ENCODE assay signal across 25 mouse cellular contexts in genomic region chr9:9263543-9263942, GRCm38 (mm10). TPM values are rescaled to one million over a fixed set of nuclear protein-coding genes. Genes with fewer than 3 reads are reported as not detected.
DNase-seq lines count a peak whose midpoint lies in the region; ATAC-seq and TF ChIP-seq lines count a peak whose summit lies in the region.
"Had no signal": no experiment of that assay in that cellular context is flagged by ENCODE, and none has a peak within 500 bp of the region (broad histone marks: within the 10 kb centered on the region; RNA-seq: fewer than 3 reads in every experiment).

No protein-coding gene starts in this region.

- no peaks in the 10 kb centered on the region for H3K4me1 ChIP-seq in hindbrain, embryonic 14.5 days (replicated peaks; ENCODE audit: control insufficient read depth, insufficient read depth, low read length)
- no peaks in the 10 kb centered on the region for H3K4me1 ChIP-seq in hindbrain, embryonic 12.5 days
- H3K4me1 ChIP-seq in neural tube, embryonic 14.5 days (ENCODE audit: control insufficient read depth, insufficient read depth, low read length) = no peaks in the 10 kb centered on the region
- H3K4me1 ChIP-seq in neural tube, embryonic 15.5 days = no peaks in the 10 kb centered on the region
- H3K4me1 ChIP-seq in forebrain, embryonic 13.5 days = peaks cover 12% of the 10 kb centered on the region
- no peaks in the 10 kb centered on the region for H3K4me1 ChIP-seq in midbrain, embryonic 16.5 days (ENCODE audit: control insufficient read depth, insufficient read depth, low read length)
- H3K4me1 ChIP-seq in liver, postnatal 0 days (ENCODE audit: insufficient read depth) = no peaks in the 10 kb centered on the region
- H3K4me1 ChIP-seq in intestine, postnatal 0 days (replicated peaks; ENCODE audit: control insufficient read depth, insufficient read depth, low read length) = no peaks in the 10 kb centered on the region
- H3K4me1 ChIP-seq: heart, embryonic 12.5 days; kidney, embryonic 15.5 days; limb, embryonic 13.5 days; neural tube, embryonic 13.5 days had no signal

- no peak overlapping the region for H3K9ac ChIP-seq in hindbrain, embryonic 14.5 days
- no peak overlapping the region for H3K9ac ChIP-seq in hindbrain, embryonic 12.5 days
- no peak overlapping the region for H3K9ac ChIP-seq in neural tube, embryonic 14.5 days (replicated peaks; ENCODE audit: low read depth, low read length)
- no peak overlapping the region for H3K9ac ChIP-seq in neural tube, embryonic 15.5 days (replicated peaks)
- H3K9ac ChIP-seq in forebrain, embryonic 13.5 days = no peak overlapping the region
- H3K9ac ChIP-seq in midbrain, embryonic 16.5 days (ENCODE audit: low read depth, low read length) = no peak overlapping the region
- no peak overlapping the region for H3K9ac ChIP-seq in liver, postnatal 0 days (replicated peaks)
- H3K9ac ChIP-seq in intestine, postnatal 0 days (ENCODE audit: low read depth, low read length) = no peak overlapping the region
- H3K9ac ChIP-seq: heart, embryonic 12.5 days; kidney, embryonic 15.5 days; limb, embryonic 13.5 days; neural tube, embryonic 13.5 days had no signal

- no peaks in the 10 kb centered on the region for H3K27me3 ChIP-seq in hindbrain, embryonic 14.5 days (ENCODE audit: control insufficient read depth, insufficient read depth, low read length)
- no peaks in the 10 kb centered on the region for H3K27me3 ChIP-seq in hindbrain, embryonic 12.5 days
- H3K27me3 ChIP-seq in neural tube, embryonic 14.5 days (ENCODE audit: control insufficient read depth, insufficient read depth, low read length) = no peaks in the 10 kb centered on the region
- no peaks in the 10 kb centered on the region for H3K27me3 ChIP-seq in neural tube, embryonic 15.5 days (replicated peaks)
- no peaks in the 10 kb centered on the region for H3K27me3 ChIP-seq in forebrain, embryonic 13.5 days
- no peaks in the 10 kb centered on the region for H3K27me3 ChIP-seq in midbrain, embryonic 16.5 days (ENCODE audit: control insufficient read depth, insufficient read depth, low read depth, low read length)
- no peaks in the 10 kb centered on the region for H3K27me3 ChIP-seq in liver, postnatal 0 days (ENCODE audit: insufficient read depth, low read length)
- no peaks in the 10 kb centered on the region for H3K27me3 ChIP-seq in intestine, postnatal 0 days (replicated peaks; ENCODE audit: control insufficient read depth, insufficient read depth, low read length)
- H3K27me3 ChIP-seq: heart, embryonic 12.5 days; kidney, embryonic 15.5 days; limb, embryonic 13.5 days; neural tube, embryonic 13.5 days had no signal

- no peak overlapping the region for H3K4me2 ChIP-seq in hindbrain, embryonic 14.5 days (replicated peaks)
- no peak overlapping the region for H3K4me2 ChIP-seq in hindbrain, embryonic 12.5 days (replicated peaks)
- H3K4me2 ChIP-seq in neural tube, embryonic 14.5 days (ENCODE audit: low read depth, low read length) = no peak overlapping the region
- no peak overlapping the region for H3K4me2 ChIP-seq in neural tube, embryonic 15.5 days
- H3K4me2 ChIP-seq in forebrain, embryonic 13.5 days = no peak overlapping the region
- no peak overlapping the region for H3K4me2 ChIP-seq in midbrain, embryonic 16.5 days (ENCODE audit: low read length)
- H3K4me2 ChIP-seq in liver, postnatal 0 days (ENCODE audit: low read depth, low read length) = no peak overlapping the region
- H3K4me2 ChIP-seq in intestine, postnatal 0 days (replicated peaks; ENCODE audit: low read depth) = no peak overlapping the region
- H3K4me2 ChIP-seq: heart, embryonic 12.5 days; kidney, embryonic 15.5 days; limb, embryonic 13.5 days; liver, embryonic 11.5 days; neural tube, embryonic 13.5 days had no signal

- ATAC-seq in hindbrain, embryonic 14.5 days (ENCODE audit: low FRiP score) = peak; percentile 68; the same call in 1 of the 2 replicates
- no peak for ATAC-seq in hindbrain, embryonic 12.5 days (ENCODE audit: low FRiP score)
- peak; percentile 46; the same call in 1 of the 2 replicates for ATAC-seq in neural tube, embryonic 14.5 days (ENCODE audit: low read depth)
- ATAC-seq in neural tube, embryonic 15.5 days (ENCODE audit: low FRiP score) = no peak
- ATAC-seq in forebrain, embryonic 13.5 days = peak; percentile 53; the same call in 1 of the 2 replicates
- peak; percentile 48; the same call in 1 of the 2 replicates for ATAC-seq in midbrain, embryonic 16.5 days
- ATAC-seq in liver, postnatal 0 days = no peak
- ATAC-seq in intestine, postnatal 0 days = no peak
- ATAC-seq: CD4-positive, CD25-positive, alpha-beta regulatory T cell, adult 4 months had no signal

- no peaks in the 10 kb centered on the region for H3K36me3 ChIP-seq in hindbrain, embryonic 14.5 days (replicated peaks; ENCODE audit: control insufficient read depth, insufficient read depth)
- H3K36me3 ChIP-seq in hindbrain, embryonic 12.5 days = no peaks in the 10 kb centered on the region
- no peaks in the 10 kb centered on the region for H3K36me3 ChIP-seq in neural tube, embryonic 14.5 days (ENCODE audit: control insufficient read depth, insufficient read depth, low read length)
- no peaks in the 10 kb centered on the region for H3K36me3 ChIP-seq in neural tube, embryonic 15.5 days
- no peaks in the 10 kb centered on the region for H3K36me3 ChIP-seq in forebrain, embryonic 13.5 days (ENCODE audit: poor library complexity, severe bottlenecking)
- H3K36me3 ChIP-seq in midbrain, embryonic 16.5 days (ENCODE audit: control insufficient read depth, insufficient read depth, low read length) = no peaks in the 10 kb centered on the region
- no peaks in the 10 kb centered on the region for H3K36me3 ChIP-seq in liver, postnatal 0 days (replicated peaks; ENCODE audit: insufficient read depth, low read length)
- H3K36me3 ChIP-seq in intestine, postnatal 0 days (ENCODE audit: control insufficient read depth, insufficient read depth) = no peaks in the 10 kb centered on the region
- H3K36me3 ChIP-seq: heart, embryonic 12.5 days; kidney, embryonic 15.5 days; limb, embryonic 13.5 days; neural tube, embryonic 13.5 days had no signal

- no peak for TF ChIP-seq CTCF in liver, postnatal 0 days (IDR thresholded peaks at IDR 0.05; ENCODE audit: low read depth)
- no peak for TF ChIP-seq CTCF in intestine, postnatal 0 days (IDR thresholded peaks at IDR 0.05; ENCODE audit: low read depth)

- TF ChIP-seq EP300 in liver, postnatal 0 days (IDR thresholded peaks at IDR 0.05; ENCODE audit: low read depth) = no peak

- 24% methylated on average over 1 of the region's 1 CpGs for WGBS in hindbrain, embryonic 14.5 days
- WGBS in hindbrain, embryonic 12.5 days = 44% methylated on average over 1 of the region's 1 CpGs
- WGBS in neural tube, embryonic 14.5 days = 40% methylated on average over 1 of the region's 1 CpGs
- WGBS in neural tube, embryonic 15.5 days = 33% methylated on average over 1 of the region's 1 CpGs
- 14% methylated on average over 1 of the region's 1 CpGs for WGBS in forebrain, embryonic 13.5 days
- 13% methylated on average over 1 of the region's 1 CpGs for WGBS in midbrain, embryonic 16.5 days
- 49% methylated on average over 1 of the region's 1 CpGs for WGBS in liver, postnatal 0 days (ENCODE audit: insufficient replicate concordance)
- 31% methylated on average over 1 of the region's 1 CpGs for WGBS in intestine, postnatal 0 days

- DNase-seq in hindbrain, embryonic 14.5 days (ENCODE audit: low spot score) = peak; percentile 27
- no peak for DNase-seq in liver, postnatal 0 days
- DNase-seq: adrenal gland, postnatal 25 days; cerebellum, adult 2 months; cerebellum, postnatal 25 days; heart, adult 2 months; heart, postnatal 4 days; kidney, adult 11 months; kidney, postnatal 25 days; lung, postnatal 36 days; right cerebral cortex, adult 18-20 months; right cerebral cortex, postnatal 4 days had no signal

- no peak overlapping the region for H3K27ac ChIP-seq in hindbrain, embryonic 14.5 days
- H3K27ac ChIP-seq in hindbrain, embryonic 12.5 days = no peak overlapping the region
- no peak overlapping the region for H3K27ac ChIP-seq in neural tube, embryonic 14.5 days (ENCODE audit: low read depth, low read length)
- H3K27ac ChIP-seq in neural tube, embryonic 15.5 days (replicated peaks) = no peak overlapping the region
- H3K27ac ChIP-seq in forebrain, embryonic 13.5 days = no peak overlapping the region
- no peak overlapping the region for H3K27ac ChIP-seq in midbrain, embryonic 16.5 days (ENCODE audit: low read length)
- no peak overlapping the region for H3K27ac ChIP-seq in liver, postnatal 0 days (ENCODE audit: low read depth)
- H3K27ac ChIP-seq in intestine, postnatal 0 days (ENCODE audit: low read depth, low read length) = no peak overlapping the region
- H3K27ac ChIP-seq: heart, adult 2 months; kidney, embryonic 15.5 days; left cerebral cortex, adult 2 months; limb, embryonic 13.5 days; neural tube, embryonic 13.5 days had no signal

- no peaks in the 10 kb centered on the region for H3K9me3 ChIP-seq in hindbrain, embryonic 14.5 days (ENCODE audit: control insufficient read depth, low read length)
- H3K9me3 ChIP-seq in hindbrain, embryonic 12.5 days (replicated peaks) = no peaks in the 10 kb centered on the region
- no peaks in the 10 kb centered on the region for H3K9me3 ChIP-seq in neural tube, embryonic 14.5 days (ENCODE audit: control insufficient read depth, low read length)
- no peaks in the 10 kb centered on the region for H3K9me3 ChIP-seq in neural tube, embryonic 15.5 days (replicated peaks)
- no peaks in the 10 kb centered on the region for H3K9me3 ChIP-seq in forebrain, embryonic 13.5 days (replicated peaks)
- H3K9me3 ChIP-seq in midbrain, embryonic 16.5 days (replicated peaks; ENCODE audit: control insufficient read depth, low read length, poor library complexity, severe bottlenecking) = no peaks in the 10 kb centered on the region
- no peaks in the 10 kb centered on the region for H3K9me3 ChIP-seq in liver, postnatal 0 days (ENCODE audit: low read length)
- no peaks in the 10 kb centered on the region for H3K9me3 ChIP-seq in intestine, postnatal 0 days (ENCODE audit: control insufficient read depth)
- H3K9me3 ChIP-seq: heart, embryonic 12.5 days; kidney, embryonic 15.5 days; limb, embryonic 13.5 days; neural tube, embryonic 13.5 days had no signal

- no peak overlapping the region for H3K4me3 ChIP-seq in hindbrain, embryonic 14.5 days (replicated peaks; ENCODE audit: low read length)
- H3K4me3 ChIP-seq in hindbrain, embryonic 12.5 days = no peak overlapping the region
- H3K4me3 ChIP-seq in neural tube, embryonic 14.5 days (ENCODE audit: low read depth, low read length) = no peak overlapping the region
- H3K4me3 ChIP-seq in neural tube, embryonic 15.5 days (replicated peaks) = no peak overlapping the region
- no peak overlapping the region for H3K4me3 ChIP-seq in forebrain, embryonic 13.5 days
- no peak overlapping the region for H3K4me3 ChIP-seq in midbrain, embryonic 16.5 days (ENCODE audit: low read depth, low read length)
- no peak overlapping the region for H3K4me3 ChIP-seq in liver, postnatal 0 days (ENCODE audit: low read depth, low read length)
- H3K4me3 ChIP-seq in intestine, postnatal 0 days (ENCODE audit: low read depth, low read length) = no peak overlapping the region
- H3K4me3 ChIP-seq: heart, adult 2 months; heart, embryonic 12.5 days; kidney, embryonic 15.5 days; left cerebral cortex, adult 2 months; limb, embryonic 13.5 days; neural tube, embryonic 13.5 days had no signal

RNA-seq across cellular contexts. Expression of gene Arhgap42, which starts 24.6 kb away (rescaled TPM):
- 18.8 and 20.2 TPM in 2 replicates for polyA plus RNA-seq in hindbrain, embryonic 14.5 days (2014; fragmentation: Nextera tagmentation; extraction: Ambion mirVana)
- 27.7 and 28.3 TPM in 2 replicates for polyA plus RNA-seq in hindbrain, embryonic 12.5 days (2016; fragmentation: Nextera tagmentation; extraction: Ambion mirVana)
- 14.2 and 16.9 TPM in 2 replicates for polyA plus RNA-seq in neural tube, embryonic 14.5 days (2014; fragmentation: Nextera tagmentation; extraction: Ambion mirVana)
- 17.0 and 21.0 TPM in 2 replicates for polyA plus RNA-seq in neural tube, embryonic 15.5 days (2015; fragmentation: Nextera tagmentation; extraction: Ambion mirVana)
- polyA plus RNA-seq in forebrain, embryonic 13.5 days (2015; fragmentation: Nextera tagmentation; extraction: Ambion mirVana) = 22.5 and 22.9 TPM in 2 replicates
- 14.7 and 17.3 TPM in 2 replicates for polyA plus RNA-seq in midbrain, embryonic 16.5 days (2015; fragmentation: Nextera tagmentation; extraction: Ambion mirVana)
- polyA plus RNA-seq in liver, postnatal 0 days (2015; fragmentation: Nextera tagmentation; extraction: Ambion mirVana) = 9.8 and 13.7 TPM in 2 replicates
- polyA plus RNA-seq in intestine, postnatal 0 days (2015; fragmentation: Nextera tagmentation; extraction: Ambion mirVana) = 23.4 and 27.2 TPM in 2 replicates
- polyA plus RNA-seq: CD4-positive, CD25-positive, alpha-beta regulatory T cell, adult 4 months had no signal

Comparison
In these comparisons a context has a peak if more than half of its experiments do, and no peak if none do; other contexts are left out.
1. ATAC-seq: peak in hindbrain, embryonic 14.5 days (single experiment), neural tube, embryonic 14.5 days (single experiment), forebrain, embryonic 13.5 days (single experiment) and midbrain, embryonic 16.5 days (single experiment); none in hindbrain, embryonic 12.5 days (single experiment), neural tube, embryonic 15.5 days (single experiment), liver, postnatal 0 days (single experiment) and intestine, postnatal 0 days (single experiment).